Mouse (Mus musculus) ES-E14 (cell line): Measurements from ENCODE around the gene Ap1s3. TPM values are rescaled to one million over a fixed set of nuclear protein-coding genes. Genes with fewer than 3 reads are reported as not detected.

ENCODE experiments used
- DNase-seq: peaks from one replicate; pipeline ENCODE4 v3.0.0-alpha.2; 2013; ENCODE audit warnings: low read depth, low spot score
- H3K27ac ChIP-seq: 2 replicates; pipeline ENCODE4 v1.5.1; 2012; ENCODE audit warnings: low read depth, mild to moderate bottlenecking, low read length, moderate library complexity, mixed read lengths; ENCODE audit not compliant: poor library complexity, insufficient read depth, severe bottlenecking
- H3K36me3 ChIP-seq: 2 replicates; pipeline ENCODE4 v1.6.1; 2012; ENCODE audit warnings: mild to moderate bottlenecking, low read length, moderate library complexity, mixed read lengths; ENCODE audit not compliant: control insufficient read depth, poor library complexity, insufficient read depth, severe bottlenecking
- H3K4me1 ChIP-seq, 2 experiments: fragments of 150-350 bp in 1 of 2; sonication (generic) in 1 of 2; 2 replicates each; pipeline ENCODE4 v1.6.1; 2012; ENCODE audit warnings: low read length in 2 of 2, mild to moderate bottlenecking in 1 of 2, mixed read lengths in 1 of 2; ENCODE audit not compliant: control insufficient read depth in 2 of 2, insufficient read depth in 2 of 2, poor library complexity in 1 of 2
- H3K4me3 ChIP-seq, 2 experiments: fragments of 150-350 bp in 1 of 2; sonication (generic) in 1 of 2; 2 replicates each; pipeline ENCODE4 v1.5.1; 2012; ENCODE audit warnings: low read length in 2 of 2, low read depth in 1 of 2, mild to moderate bottlenecking in 1 of 2, mixed read lengths in 1 of 2; ENCODE audit not compliant: insufficient read depth in 1 of 2, poor library complexity in 1 of 2, severe bottlenecking in 1 of 2
- H3K9ac ChIP-seq: 2 replicates; pipeline ENCODE4 v1.6.1; 2012; ENCODE audit warnings: low read depth, mild to moderate bottlenecking, low read length, mixed read lengths; ENCODE audit not compliant: poor library complexity, insufficient read depth, severe bottlenecking
- H3K9me3 ChIP-seq: fragments of 150-350 bp; sonication (generic); 2 replicates; pipeline ENCODE4 v1.6.1; 2012; ENCODE audit warnings: low read depth, mild to moderate bottlenecking, low read length; ENCODE audit not compliant: control insufficient read depth, insufficient read depth
- CHD2 ChIP-seq: IDR thresholded peaks from 2 replicates; pipeline ENCODE4 v1.6.1; 2014; ENCODE audit warnings: mild to moderate bottlenecking, low read depth, low read length, inconsistent platforms
- HCFC1 ChIP-seq: IDR thresholded peaks from 2 replicates; pipeline ENCODE4 v1.6.1; 2012; ENCODE audit warnings: low read length, inconsistent platforms, borderline replicate concordance; ENCODE audit not compliant: insufficient read depth
- MAFK ChIP-seq: IDR thresholded peaks from 2 replicates; pipeline ENCODE4 v1.6.1; 2014; ENCODE audit warnings: mild to moderate bottlenecking, low read depth, low read length, inconsistent platforms; ENCODE audit not compliant: insufficient read depth
- ZC3H11A ChIP-seq: IDR thresholded peaks from 2 replicates; pipeline ENCODE4 v1.6.1; 2012; ENCODE audit warnings: low read depth, mild to moderate bottlenecking, inconsistent platforms, low read length, borderline replicate concordance
- ZNF384 ChIP-seq: IDR thresholded peaks from 2 replicates; pipeline ENCODE4 v1.6.1; 2012; ENCODE audit warnings: low read depth, low read length, inconsistent platforms
- in situ Hi-C, 2 experiments: fragments of 600-800 bp; cut with MboI; formaldehyde crosslinking; loops; one replicate each; pipeline ENCODE4 v1.15.1; 2025; ENCODE audit warnings: low sequenced_read_pairs in 2 of 2, inconsistent platforms in 1 of 2; ENCODE audit not compliant: unreplicated experiment in 2 of 2
- total RNA-seq: library from RNA; depleted of rRNA; stranded (reverse); fragments of 300-350 nt; gene quantifications from 2 replicates; pipeline ENCODE4 v1.2.3, GENCODE M21; 2012

Ap1s3 gene
- total RNA-seq, 1 experiment, result 4.7 TPM

- Histone ChIP-seq H3K4me3 (no peak overlapping the region), H3K36me3 (peaks cover 23% of the 10 kb centered on the region), H3K9me3 (no peaks in the 10 kb centered on the region), H3K9ac (no peak overlapping the region), H3K4me1 (no peaks in the 10 kb centered on the region), H3K27ac (no peak overlapping the region)
- in situ Hi-C loops, result no loop called here
- no peak for TF ChIP-seq MAFK
- TF ChIP-seq HCFC1, result no peak
- TF ChIP-seq ZC3H11A, result no peak
- no peak for TF ChIP-seq CHD2
- no peak for TF ChIP-seq ZNF384
- no peak for DNase-seq
These were observed 38.9 kb upstream of the Ap1s3 start for GRCm38 (mm10) chr1:79710678-79711077.

GRCm38 (mm10) chr1:79710216-79710615 lies 38.4 kb upstream of the Ap1s3 start:
- in situ Hi-C loops, result no loop called here
- no peaks in the 10 kb centered on the region for H3K9me3 ChIP-seq
- no peak for DNase-seq
- no peak overlapping the region for H3K9ac ChIP-seq
- no peaks in the 10 kb centered on the region for H3K4me1 ChIP-seq
- H3K4me3 ChIP-seq, result no peak overlapping the region
- TF ChIP-seq CHD2 (no peak), HCFC1 (no peak), MAFK (no peak), ZNF384 (no peak), ZC3H11A (no peak)
- no peak overlapping the region for H3K27ac ChIP-seq
- peaks cover 23% of the 10 kb centered on the region for H3K36me3 ChIP-seq

- no peak for DNase-seq
- in situ Hi-C loops, result no loop called here
- no peak for TF ChIP-seq MAFK
- no peak for TF ChIP-seq CHD2
- H3K9ac ChIP-seq, result no peak overlapping the region
- H3K4me3 ChIP-seq, result no peak overlapping the region
- H3K36me3 ChIP-seq, result peaks cover 14% of the 10 kb centered on the region
- H3K4me1 ChIP-seq, result no peaks in the 10 kb centered on the region
- no peak overlapping the region for H3K27ac ChIP-seq
- H3K9me3 ChIP-seq, result no peaks in the 10 kb centered on the region
These were observed 35.6 kb upstream of the Ap1s3 start for GRCm38 (mm10) chr1:79707383-79707782.

- Histone ChIP-seq H3K9ac (no peak overlapping the region), H3K9me3 (no peaks in the 10 kb centered on the region), H3K27ac (no peak overlapping the region), H3K36me3 (peaks cover 14% of the 10 kb centered on the region), H3K4me1 (no peaks in the 10 kb centered on the region), H3K4me3 (no peak overlapping the region)
- in situ Hi-C loops, result no loop called here
- TF ChIP-seq MAFK (no peak), CHD2 (no peak), ZC3H11A (no peak), HCFC1 (no peak), ZNF384 (no peak)
- DNase-seq, result no peak
These were observed 34.9 kb upstream of the Ap1s3 start for GRCm38 (mm10) chr1:79706707-79707106.

- no peak for DNase-seq
- in situ Hi-C loops, result no loop called here
- Histone ChIP-seq H3K27ac (no peak overlapping the region), H3K4me3 (no peak overlapping the region), H3K4me1 (no peaks in the 10 kb centered on the region), H3K9me3 (no peaks in the 10 kb centered on the region), H3K36me3 (peaks cover 7% of the 10 kb centered on the region), H3K9ac (no peak overlapping the region)
- TF ChIP-seq ZC3H11A (no peak), MAFK (no peak), CHD2 (no peak), ZNF384 (no peak), HCFC1 (no peak)
These were observed 32.9 kb upstream of the Ap1s3 start for GRCm38 (mm10) chr1:79704672-79705071.
